Mouse (Mus musculus) ovary, adult 10 weeks (tissue): Measurements from ENCODE around the gene Gm17174. TPM values are rescaled to one million over a fixed set of nuclear protein-coding genes. Genes with fewer than 3 reads are reported as not detected.

Experiments used
- polyA plus RNA-seq: library from polyadenylated mRNA; stranded (reverse); fragments of 350-450 nt; fragmentation: Illumina TruSeq; extraction: RNeasy Lipid Tissue Mini Kit (QIAGEN cat#74804); gene quantifications from one replicate; pipeline ENCODE4 v1.2.3, GENCODE M21; 2014

Gene Gm17174
- not detected for polyA plus RNA-seq

DNA sequence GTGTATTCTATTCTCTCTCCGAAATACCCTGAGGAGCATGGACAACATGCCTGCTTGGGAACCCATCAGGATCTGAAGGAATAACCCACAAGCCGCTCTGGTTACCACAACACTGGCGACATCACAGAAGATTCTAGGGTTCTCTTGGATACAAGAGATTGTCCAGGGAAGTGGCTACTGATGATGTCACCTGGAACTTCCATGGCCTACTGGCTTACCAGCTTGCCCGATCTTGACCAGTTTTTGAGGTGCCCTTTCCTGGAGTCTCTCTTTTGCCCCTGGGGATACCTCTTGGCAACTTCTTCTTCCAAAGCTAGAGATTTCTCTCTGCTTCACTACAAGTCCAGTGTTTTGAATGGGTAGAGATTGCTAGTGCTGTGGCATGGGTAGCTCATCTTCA lies at the start of gene Gm17174:
Gene Gm17174, minus strand, starts transcription at position 101 of the 400 bp plus-strand sequence.

DNA sequence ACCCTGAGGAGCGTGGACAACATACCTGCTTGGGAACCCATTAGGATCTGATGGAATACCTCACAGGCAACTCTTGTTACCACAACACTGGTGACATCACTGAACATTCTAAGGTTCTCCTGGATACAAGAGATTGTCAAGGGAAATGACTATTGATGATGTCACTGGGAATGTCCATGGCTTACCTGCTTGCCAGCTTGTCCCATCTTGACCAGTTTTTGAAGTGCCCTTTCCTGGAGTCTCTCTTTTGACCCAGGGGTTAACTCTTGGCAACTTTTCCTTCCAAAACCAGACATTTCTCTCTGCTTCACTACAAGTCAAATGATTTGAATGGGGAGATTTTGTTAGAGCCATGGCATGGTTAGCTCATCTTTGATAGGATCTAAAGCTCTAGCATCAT lies 43.6 kb upstream of the Gm17174 start, which contains the start of gene Gm4181:
Gene Gm4181, minus strand, starts transcription at position 101 of the 400 bp plus-strand sequence.

DNA sequence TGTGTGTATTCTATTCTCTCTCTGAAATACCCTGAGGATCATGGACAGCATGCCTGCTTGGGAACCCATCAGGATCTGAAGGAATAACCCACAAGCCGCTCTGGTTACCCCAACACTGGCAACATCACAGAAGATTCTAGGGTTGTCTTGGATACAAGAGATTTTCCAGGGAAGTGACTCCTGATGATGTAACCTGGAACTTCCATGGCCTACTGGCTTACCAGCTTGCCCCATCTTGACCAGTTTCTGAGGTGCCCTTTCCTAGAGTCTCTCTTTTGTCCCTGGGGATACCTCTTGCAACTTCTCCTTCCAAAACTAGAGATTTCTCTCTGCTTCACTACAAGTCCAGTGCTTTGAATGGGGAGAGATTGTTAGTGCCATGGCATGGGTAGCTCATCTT lies 19.3 kb upstream of the Gm17174 start, which contains the start of gene Gm17078:
Gene Gm17078, minus strand, starts transcription at position 101 of the 400 bp plus-strand sequence.

DNA sequence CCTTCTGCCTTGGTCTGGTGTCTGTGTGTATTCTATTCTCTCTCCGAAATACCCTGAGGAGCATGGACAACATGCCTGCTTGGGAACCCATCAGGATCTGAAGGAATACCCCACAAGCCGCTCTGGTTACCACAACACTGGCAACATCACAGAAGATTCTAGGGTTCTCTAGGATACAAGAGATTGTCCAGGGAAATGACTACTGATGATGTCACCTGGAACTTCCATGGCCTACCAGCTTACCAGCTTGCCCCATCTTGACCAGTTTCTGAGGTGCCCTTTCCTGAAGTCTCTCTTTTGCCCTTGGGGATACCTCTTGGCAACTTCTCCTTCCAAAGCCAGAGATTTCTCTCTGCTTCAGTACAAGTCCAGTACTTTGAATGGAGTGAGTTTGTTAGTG lies 18.0 kb downstream of the Gm17174 start, which contains the start of gene Gm17175:
Gene Gm17175, minus strand, starts transcription at position 101 of the 400 bp plus-strand sequence.

GRCm38 (mm10) chr14:51552490-51552889 lies 39.4 kb downstream of the Gm17174 start, which contains the start of gene Gm5622:
Gene Gm5622, plus strand, starts transcription at chr14:51552790.

Other genes with a start within 250 kb of the Gm17174 start
- not detected for gene Gm7247, start 230.4 kb downstream of the Gm17174 start, polyA plus RNA-seq
- not detected for gene Vmn2r88, start 181.3 kb downstream of the Gm17174 start, polyA plus RNA-seq
- not detected for gene Vmn2r89, start 140.3 kb downstream of the Gm17174 start, polyA plus RNA-seq
- not detected for gene Gm5622, start 39.3 kb downstream of the Gm17174 start, polyA plus RNA-seq
- not detected for gene Gm17175, start 18.1 kb downstream of the Gm17174 start, polyA plus RNA-seq
- gene Gm17078, start 19.2 kb upstream of the Gm17174 start, polyA plus RNA-seq, result not detected
- not detected for gene Gm4181, start 43.5 kb upstream of the Gm17174 start, polyA plus RNA-seq
- gene Gm17079, start 103.3 kb upstream of the Gm17174 start, polyA plus RNA-seq, result not detected
- gene Gm5800, start 125.0 kb upstream of the Gm17174 start, polyA plus RNA-seq, result not detected
- gene Ang4, start 181.5 kb upstream of the Gm17174 start, polyA plus RNA-seq, result not detected
- not detected for gene AY358078, start 207.9 kb upstream of the Gm17174 start, polyA plus RNA-seq